Mouse (Mus musculus): Measurements from ENCODE around the gene Slc36a1. TPM values are rescaled to one million over a fixed set of nuclear protein-coding genes. Genes with fewer than 3 reads are reported as not detected.

The Slc36a1 gene
- total RNA-seq (2021) = 10 to 100 TPM; 60.4 to 63.9 TPM
- long read RNA-seq, experiment 1, full-length matches to known transcripts = 1 of 19 reads
- long read RNA-seq, experiment 1, partial matches to known transcripts = 3 of 19 reads
- long read RNA-seq, experiment 1, other reads (novel, unspliced or antisense) = 15 of 19 reads
- long read RNA-seq, experiment 2, partial matches to known transcripts = 3 of 19 reads
- long read RNA-seq, experiment 2, other reads (novel, unspliced or antisense) = 16 of 19 reads

DNA sequence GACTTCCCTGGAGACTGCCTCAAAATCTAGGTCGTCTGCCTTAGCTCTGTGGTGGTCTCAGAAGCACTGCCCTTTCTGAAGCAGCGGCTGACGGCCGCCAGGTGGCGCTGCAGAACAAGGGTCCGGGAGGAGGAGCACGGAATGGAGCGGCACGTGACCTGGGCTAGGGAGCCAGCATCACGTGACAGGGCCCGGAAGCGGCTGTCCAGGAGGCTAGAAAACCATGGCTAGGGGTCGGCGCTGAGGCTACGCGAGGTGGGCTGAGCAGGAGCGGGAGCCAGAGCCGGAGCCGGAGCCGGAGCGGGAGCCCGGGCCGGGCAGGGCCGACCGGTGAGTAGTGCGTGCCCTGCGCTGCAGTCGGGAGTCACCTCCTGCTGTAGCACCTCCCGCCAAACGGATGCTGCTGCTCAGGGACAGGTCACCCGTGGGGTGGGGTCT is at the start of gene Slc36a1:
Gene Slc36a1 (plus strand): TSS at position 192 of the 438 bp plus-strand sequence.
- peak; percentile 94 to 95 for DNase-seq (ENCODE audit: low spot score in 2 of 2)

DNA sequence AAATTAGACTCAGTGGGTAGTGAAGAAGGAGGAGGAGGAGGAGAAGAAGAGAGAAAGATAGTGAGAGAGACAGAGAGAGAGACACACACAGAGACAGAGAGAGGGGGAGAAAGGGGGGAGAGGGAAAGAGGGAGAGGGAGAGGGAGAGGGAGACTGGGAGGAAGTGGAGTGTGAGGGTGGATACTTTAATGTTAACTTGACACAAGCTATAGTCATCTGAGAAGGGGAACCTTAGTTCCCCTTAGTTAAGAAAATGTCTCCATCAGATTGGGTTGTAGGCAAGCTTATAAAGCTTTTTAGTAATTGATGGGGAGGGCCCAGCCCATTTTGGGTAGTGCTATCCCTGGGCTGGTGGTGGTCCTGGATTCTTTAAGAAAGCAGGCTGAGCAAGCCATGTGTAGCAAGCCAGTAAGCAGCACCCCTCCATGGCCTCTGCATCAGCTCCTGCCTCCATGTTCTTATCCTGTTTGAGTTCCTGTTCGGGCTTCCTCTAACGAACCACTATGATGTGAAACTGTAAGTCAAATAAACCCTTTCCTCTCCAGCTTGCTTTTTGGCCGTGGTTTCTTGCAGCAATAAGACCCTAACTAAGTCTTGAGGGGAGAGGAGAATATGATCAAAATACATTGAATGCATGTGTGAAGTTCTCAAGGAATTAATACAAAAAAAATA is 49.6 kb upstream of the Slc36a1 start:
- DNase-seq (ENCODE audit: low spot score in 2 of 2) = no peak

DNA sequence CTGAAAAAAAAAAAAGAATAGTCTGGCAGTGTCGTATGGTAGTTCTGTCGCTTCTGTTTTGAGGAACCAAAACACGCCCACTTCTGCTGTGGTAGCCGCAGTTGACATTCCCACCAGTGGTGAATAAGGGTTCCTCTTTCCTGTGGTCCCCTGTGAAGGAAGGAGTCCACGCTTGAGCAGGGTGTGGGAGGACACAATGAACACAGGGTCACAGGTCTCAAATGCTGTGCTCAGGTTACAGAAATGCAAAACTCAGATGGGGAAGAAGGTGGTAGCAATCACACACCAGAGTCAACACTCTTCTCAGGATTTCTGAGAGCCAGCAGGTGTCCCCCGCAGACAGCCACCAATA is 49.1 kb upstream of the Slc36a1 start:
- DNase-seq (ENCODE audit: low spot score in 2 of 2) = no peak

DNA sequence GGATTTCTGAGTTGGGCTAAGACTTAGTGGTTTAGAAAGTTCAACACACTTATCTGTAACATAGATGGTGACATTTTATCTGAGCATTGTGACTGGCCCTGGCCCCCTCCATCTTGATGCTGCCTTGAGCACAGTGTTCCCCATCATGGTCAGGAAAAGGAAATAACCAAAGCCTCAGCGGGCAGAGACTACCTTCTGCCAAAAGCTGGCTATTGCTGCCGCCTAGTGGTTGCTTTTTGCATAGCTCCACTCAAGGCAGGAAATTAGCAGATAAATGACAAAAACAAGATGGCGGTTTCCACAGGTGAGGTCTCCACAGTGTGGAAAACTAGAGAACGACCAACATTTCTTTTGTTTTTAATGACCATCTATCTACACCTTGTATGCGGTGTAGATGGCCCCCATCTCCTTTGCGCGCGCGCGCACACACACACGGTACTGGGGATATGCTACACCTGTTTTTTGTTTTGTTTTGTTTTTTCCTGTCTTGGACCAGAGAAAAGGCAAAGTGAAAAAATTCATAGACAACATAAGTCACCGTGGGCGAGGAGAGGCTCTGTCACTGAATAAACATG is 45.3 kb upstream of the Slc36a1 start:
- peak; percentile 84 to 85 for DNase-seq (ENCODE audit: low spot score in 2 of 2)

DNA sequence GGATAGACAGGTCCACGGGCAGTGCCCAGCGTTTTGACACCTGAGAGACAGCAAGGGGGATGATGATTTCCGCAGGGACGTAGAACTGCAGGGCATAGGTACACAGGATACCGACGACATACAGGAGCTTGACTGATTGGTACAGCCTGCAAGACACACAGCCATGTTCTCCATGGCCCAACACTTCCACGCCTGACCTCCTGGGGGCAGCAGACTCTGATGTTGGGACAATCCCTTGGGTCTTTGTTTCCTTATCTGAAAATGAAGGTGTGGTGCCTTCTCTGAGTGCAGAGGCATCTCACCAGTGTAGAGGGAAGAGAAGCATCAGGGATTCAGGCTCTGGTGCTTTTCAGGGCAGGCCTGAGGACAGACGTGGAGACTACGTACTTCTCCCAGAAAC is 41.5 kb upstream of the Slc36a1 start:
- DNase-seq (ENCODE audit: low spot score in 2 of 2) = peak; percentile 38 to 63

DNA sequence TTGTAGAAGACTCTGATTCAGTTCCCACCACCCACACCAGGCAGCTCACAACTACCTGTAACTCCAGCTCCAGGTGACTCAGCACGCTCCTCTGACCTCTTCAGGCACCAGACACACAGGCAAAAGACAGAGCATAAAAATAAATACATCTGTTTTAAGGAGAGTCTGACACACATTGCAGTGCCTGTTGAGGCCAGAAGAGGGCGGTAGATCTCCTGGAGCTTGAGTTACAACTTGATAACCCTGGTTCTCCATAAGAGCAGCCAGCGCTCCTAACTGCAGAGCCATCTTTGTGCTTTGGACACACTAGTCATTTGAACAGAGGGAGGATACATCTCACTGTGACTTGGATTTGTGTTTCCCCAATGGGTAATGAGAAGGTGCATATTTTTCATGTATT is 39.4 kb upstream of the Slc36a1 start:
- peak in 1 of 2 experiments; percentile 36 for DNase-seq (ENCODE audit: low spot score in 2 of 2)

DNA sequence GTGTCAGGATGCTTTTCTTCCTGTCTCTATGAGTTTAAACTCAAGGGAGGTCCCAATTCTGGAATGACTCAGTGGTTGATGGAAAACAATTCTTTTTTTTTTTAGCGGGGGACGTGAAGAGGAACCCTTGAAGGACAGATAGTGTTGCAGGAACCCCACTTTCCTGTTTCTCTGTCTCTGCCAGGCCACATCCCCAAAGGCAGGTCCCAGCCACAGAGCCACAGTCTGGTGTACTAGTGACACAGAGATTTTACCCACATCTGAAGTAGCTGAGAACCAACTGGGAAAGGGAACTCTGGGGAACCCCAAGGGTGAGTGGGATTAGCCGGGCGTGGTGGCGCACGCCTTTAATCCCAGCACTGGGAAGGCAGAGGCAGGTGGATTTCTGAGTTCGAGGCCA is 38.4 kb upstream of the Slc36a1 start:
- DNase-seq (ENCODE audit: low spot score in 2 of 2) = no peak

DNA sequence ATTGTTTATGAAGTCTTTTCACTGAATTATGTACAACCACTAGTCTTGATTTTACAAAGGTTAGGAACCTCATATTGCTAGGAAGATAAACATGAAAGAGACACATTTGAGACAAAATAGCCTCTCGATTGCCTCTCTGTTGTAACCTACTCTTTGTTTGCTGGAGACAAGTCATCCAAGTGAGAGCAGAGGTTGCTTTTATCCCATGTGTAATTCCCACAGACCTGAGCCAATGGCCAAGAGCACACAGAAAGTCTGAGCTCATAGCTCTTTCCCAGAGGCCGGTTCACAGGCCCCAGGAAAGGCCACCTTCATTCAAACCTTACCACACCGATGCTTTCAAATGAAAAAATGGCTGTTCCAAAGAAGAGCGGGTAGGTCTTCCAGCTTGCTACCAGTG is 35.6 kb upstream of the Slc36a1 start:
- no peak for DNase-seq (ENCODE audit: low spot score in 2 of 2)

DNA sequence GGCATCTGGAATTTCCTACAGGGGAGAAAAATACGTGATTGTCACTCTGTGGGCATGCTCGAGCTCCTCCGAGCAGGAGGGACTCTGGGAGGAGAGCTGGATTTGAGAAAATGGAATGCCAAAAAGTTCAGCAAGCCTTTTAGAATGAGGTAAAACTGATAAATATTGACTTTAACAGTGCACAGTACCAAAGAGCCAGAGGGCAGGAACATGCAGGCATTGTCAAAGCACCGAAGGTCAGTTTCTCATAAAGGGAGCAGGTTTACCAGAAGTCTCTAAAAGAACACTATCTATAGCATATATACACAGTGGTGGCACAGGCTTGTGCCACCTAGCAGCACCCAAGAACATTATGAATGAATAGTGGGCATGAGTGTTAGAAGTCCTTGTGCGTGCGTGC is 35.2 kb upstream of the Slc36a1 start:
- no peak for DNase-seq (ENCODE audit: low spot score in 2 of 2)

DNA sequence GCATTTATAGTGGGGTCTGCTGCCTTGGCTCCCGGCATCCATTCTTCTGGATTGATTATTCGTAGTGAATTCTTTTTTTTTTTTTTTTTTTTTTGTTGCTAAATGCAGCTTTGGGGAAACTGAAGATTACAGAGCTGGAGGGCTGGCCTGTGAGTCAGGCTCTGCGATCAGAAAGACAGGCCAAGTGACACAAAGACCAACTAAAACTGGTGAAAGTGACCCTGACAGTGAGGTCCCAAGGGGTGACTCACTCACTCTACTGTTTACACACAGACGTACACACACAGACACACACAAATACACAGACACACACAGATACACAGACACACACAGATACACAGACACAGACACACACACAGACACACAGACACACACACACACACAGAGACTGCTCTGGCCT is 33.6 kb upstream of the Slc36a1 start:
- DNase-seq (ENCODE audit: low spot score in 2 of 2) = no peak

DNA sequence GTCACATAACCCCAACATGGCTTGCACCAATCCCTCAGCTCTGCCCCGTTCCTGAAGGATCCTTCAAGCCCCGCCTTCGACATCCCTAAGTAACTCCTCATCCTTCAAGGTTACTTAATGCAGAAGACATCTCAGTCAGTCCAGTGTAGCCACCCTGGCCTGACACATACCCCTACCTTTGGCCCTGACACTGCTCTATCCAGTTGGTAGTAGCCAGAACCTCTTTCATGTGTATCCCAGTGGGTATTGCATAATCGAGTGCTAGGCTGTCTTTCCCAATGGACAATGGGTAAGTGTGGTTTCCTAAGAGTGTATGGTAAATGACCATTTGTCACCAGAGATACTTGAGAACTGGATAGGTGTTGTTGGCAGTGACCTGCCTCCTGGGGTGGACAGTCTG is 25.3 kb upstream of the Slc36a1 start:
- no peak for DNase-seq (ENCODE audit: low spot score in 2 of 2)

DNA sequence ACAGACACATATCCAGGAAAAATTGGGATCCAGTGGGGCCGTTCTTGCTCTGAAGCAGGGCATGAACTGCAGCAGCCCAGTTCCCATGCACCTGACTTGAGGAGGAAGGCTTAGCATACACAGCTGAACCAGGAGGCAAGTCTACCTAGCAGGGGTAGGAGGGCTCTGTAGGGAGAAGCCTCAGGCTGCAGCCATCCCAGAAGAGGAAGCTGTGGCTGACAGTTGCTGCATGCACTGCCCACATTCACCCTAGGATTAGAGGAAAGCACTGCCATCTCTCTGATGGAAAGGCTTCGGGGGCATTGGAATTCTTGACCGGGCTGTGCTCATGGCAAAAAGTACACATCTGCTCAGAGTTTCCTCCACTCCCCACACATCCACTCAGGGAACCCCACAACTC is 24.3 kb upstream of the Slc36a1 start:
- DNase-seq (ENCODE audit: low spot score in 2 of 2) = no peak

DNA sequence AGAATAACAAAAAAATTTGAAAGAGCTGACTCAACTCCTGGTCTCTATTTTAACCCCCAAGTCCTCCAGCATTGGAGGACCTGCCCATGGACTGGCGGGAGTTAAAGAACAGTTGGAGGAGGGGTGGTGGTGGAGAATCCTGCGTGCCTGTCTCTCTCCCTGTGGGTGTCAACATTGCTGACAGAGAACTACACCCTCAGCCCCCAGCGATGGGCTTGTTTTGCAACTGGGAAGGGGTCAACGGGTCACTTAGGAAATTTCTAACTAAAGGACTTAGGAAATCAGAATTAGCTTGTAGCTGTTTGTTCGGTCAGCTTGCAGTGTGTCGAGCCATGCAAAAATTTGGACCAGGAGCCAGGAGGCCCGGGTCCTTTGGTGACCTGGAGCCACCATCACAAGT is 21.0 kb upstream of the Slc36a1 start:
- DNase-seq (ENCODE audit: low spot score in 2 of 2) = no peak

DNA sequence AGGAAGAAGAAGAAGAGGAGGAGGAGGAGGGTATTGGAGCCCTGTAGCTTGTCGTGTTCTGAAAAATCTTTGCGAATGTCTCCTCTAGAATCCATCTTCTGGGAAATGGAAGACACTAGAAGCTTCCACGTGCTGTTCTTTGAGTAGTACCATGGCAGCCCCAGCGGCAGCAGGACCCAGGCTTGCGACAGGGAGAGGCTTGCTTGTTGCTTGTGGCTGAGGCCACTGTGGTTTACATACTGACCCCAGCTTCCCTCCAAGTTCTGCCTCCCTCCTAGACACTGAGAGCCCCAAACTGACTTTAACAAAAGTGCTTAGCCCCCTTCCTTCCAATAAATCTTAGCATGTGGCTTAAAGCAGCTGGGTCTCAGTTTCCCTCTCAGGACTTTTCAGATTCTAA is 19.9 kb upstream of the Slc36a1 start:
- DNase-seq (ENCODE audit: low spot score in 2 of 2) = no peak

DNA sequence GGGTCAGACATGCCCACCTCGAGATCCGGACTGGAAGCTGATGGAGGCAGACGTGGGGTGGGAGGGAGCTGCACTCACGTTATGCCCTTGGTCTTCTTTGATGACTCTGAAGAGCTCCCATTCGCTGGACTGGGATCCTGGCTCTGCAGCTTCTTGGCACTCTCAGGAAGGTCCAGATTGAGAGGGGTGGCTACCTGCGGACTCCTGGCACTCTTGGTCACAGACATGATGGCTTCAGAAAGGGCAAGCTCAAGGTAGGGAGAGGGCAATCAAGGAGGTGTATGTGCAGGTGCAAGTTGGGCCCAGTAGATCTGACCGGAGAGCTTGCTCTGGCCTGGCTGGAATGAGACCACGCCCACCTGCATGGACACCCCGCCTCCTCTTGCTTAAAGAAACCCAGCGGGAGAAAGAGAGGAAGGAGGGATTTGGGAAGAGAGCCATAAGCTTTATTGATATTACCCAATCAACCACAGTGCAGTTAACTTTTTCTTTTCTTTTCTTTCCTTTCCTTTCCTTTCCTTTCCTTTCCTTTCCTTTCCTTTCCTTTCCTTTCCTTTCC is 19.3 kb upstream of the Slc36a1 start, which contains the start of gene Slc36a2:
Gene Slc36a2 (minus strand): TSS at position 345 of the 559 bp plus-strand sequence.
- DNase-seq (ENCODE audit: low spot score in 2 of 2) = no peak

DNA sequence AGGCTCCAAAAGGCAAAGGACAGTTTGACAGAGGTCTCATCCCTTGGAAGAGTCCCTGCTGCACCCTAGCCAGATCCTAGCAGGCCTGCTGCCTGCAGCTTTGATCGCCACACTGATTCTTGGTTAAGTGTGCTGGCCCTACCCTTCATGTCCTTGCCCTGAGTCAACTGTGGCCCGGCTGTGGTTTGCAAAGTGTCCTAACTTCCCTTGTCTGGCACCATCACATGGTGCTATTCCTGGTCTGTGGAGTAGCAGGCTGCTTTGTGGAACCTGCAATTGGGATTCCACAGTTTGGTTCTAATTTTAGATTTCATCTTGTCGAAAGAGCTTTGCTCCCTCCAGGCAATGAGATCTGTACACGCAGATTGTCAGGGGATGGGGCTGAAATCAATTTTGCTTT is 16.9 kb upstream of the Slc36a1 start:
- no peak for DNase-seq (ENCODE audit: low spot score in 2 of 2)

DNA sequence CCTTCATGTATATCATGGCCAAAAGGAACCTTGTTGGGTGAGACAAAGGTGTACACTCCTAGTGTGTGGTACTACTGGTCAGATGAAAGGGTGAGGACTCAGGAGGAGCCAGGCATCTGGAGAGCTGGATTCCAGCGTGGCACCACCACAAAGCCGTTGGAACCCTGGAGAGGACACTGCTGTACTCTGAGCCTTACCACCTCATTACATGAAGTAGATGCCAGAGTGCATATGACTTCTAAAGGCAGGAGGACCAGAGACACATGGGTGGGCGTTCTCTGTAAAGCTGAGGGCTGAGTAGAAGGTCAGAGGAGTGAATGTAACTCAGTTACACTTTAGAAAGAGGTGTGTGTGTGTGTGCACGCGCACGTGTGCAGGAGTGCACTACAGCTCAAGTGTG is 16.4 kb upstream of the Slc36a1 start:
- no peak for DNase-seq (ENCODE audit: low spot score in 2 of 2)

DNA sequence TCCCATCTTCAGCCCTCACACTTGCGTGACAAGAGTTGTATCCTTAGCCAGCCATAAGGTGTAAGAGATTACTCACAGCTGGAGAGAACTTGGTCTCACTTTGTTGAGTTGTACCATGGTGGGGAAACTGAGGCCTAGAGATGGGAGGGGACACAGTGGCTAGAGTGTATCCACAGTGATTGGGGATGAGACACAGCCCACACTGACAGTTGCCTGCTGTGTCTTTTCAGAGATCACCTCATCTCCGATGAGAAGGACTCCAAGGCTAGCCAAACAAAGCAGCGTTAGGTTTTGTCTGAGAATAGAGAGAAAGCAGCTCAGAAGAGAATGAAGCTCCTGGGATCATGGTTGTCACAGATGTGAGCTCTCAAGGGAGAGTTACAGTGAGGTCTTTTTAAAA is 13.9 kb upstream of the Slc36a1 start:
- DNase-seq (ENCODE audit: low spot score in 2 of 2) = no peak

DNA sequence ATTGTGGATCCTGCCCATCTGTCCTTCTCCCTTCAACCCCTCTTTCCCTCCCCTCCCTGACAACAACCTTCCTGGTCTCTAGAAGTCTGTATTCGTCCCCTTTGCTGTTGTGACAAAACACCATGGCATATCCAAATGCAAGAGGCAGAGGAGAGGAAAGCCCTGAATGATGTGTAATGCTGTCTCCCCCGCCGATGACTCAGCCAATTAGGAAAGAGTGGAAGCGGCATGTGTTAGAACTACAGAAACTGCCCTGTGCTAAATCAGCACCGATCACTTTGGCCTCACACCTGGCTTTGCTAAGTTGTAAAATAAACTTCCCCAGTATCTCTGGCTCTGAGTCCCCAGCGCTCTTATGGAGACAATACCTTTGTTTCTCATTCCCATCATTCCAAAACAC is 7.1 kb upstream of the Slc36a1 start:
- DNase-seq (ENCODE audit: low spot score in 2 of 2) = no peak

DNA sequence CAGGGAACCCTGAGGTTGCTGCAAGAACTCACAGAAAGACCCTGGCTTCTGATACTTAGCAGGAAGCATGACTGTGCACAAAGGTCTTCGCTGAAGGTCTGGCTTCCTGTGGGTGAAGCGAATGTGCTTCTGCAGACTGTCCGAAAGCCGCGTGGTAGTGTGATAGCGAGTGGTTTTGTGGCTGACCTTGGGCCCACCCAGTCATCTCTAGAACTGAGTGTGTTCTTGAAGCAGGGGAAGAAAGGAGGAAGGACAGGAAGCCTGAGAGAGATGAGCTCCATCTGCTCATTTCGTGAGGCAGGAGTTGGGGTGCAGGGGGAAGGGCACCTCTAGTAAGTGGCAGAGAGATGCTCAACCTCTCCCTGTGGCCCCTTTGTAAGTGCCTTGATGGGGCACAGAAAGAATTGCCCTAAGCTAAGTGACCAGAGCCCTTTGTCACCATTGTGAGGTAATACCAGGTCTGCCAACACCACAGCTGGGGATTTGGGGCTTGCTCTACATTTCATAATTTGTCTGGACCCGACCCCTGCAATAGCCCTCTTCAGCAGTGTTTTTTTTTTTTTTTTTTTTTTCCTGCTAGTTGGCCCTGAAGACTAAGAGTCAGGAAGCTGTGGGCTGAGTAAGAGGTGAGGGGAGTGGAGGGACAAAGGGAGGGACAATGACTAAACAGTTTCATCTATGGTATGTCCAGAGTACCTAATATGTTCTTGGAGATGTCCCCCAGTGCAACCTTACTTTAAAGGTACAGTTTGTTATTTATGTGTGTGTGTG is 6.2 kb upstream of the Slc36a1 start:
- no peak for DNase-seq (ENCODE audit: low spot score in 2 of 2)

DNA sequence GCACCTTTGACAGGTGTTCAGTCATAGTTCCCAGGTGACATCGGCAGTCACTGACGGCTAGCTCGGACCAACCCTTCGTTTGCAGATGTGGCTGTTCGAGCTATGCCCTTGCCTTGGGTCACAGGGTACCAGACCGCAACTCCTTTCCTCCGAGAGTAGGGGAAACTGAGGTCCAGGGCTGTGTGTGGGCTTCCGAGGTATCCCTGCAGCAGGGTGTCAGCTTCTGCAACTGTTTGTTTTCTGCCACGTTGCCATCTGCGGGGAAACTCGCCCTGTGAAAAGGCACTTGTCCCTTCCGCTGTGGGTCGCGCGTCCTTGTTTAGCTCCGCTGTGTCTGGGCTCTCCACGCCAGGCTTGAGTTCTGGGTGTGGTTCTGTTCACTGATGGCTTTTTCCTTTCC is 452 bp downstream of the Slc36a1 start:
- DNase-seq (ENCODE audit: low spot score in 2 of 2) = peak in 1 of 2 experiments; percentile 24
